Mouse (Mus musculus): ENCODE data around the gene Ikzf1.

GRCm38 (mm10) chr11:11820737-11821136 lies 135.9 kb downstream of the Ikzf1 start:
- TF ChIP-seq EP300 (IDR thresholded peaks at IDR 0.05; ENCODE audit: low read depth) (no peak), CTCF (IDR thresholded peaks at IDR 0.05; ENCODE audit: low read depth) (no peak)

All from heart, postnatal 0 days (tissue).